Mouse (Mus musculus): Measurements from ENCODE around the gene Olfr714. TPM values are rescaled to one million over a fixed set of nuclear protein-coding genes. Genes with fewer than 3 reads are reported as not detected.
A peak's percentile ranks its signal among the peaks of the same experiment; 100 is the strongest.

The Olfr714 gene
- polyA plus RNA-seq (2015; fragmentation: Nextera tagmentation; extraction: Ambion mirVana): not detected in 2 replicates

DNA sequence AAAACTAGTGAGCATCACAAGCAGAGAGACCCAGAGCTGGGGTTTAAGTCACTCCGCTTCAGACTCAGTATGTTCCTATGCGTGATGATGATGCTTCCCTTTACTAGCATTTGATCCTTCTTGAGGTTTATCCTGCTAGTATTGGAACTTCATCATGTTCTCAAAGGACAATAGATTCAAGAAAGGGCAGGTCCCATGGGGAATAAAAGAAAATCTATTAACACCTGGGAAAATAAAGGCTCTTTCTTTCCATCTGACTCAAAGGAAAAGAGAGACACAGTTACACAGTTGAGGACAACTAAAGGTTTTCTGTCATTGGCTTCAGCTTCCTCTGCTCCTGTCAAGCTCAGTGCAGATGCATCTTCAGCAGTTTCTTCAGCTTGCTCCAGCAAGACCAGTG is at the start of gene Olfr714:
Gene Olfr714 (plus strand): TSS at position 301 of the 400 bp plus-strand sequence.
- Histone ChIP-seq H3K4me1 (replicated peaks; ENCODE audit: control insufficient read depth, insufficient read depth) (no peaks in the 10 kb centered on the region), H3K36me3 (ENCODE audit: control insufficient read depth, insufficient read depth, low read length) (no peaks in the 10 kb centered on the region), H3K4me2 (replicated peaks; ENCODE audit: low read depth) (no peak within 1 kb of the TSS), H3K4me3 (ENCODE audit: low read depth, low read length) (no peak within 1 kb of the TSS), H3K27me3 (ENCODE audit: control insufficient read depth, insufficient read depth, low read length) (no peaks in the 10 kb centered on the region), H3K9me3 (ENCODE audit: control insufficient read depth, low read length) (no peaks in the 10 kb centered on the region), H3K9ac (ENCODE audit: low read length) (no peak within 1 kb of the TSS), H3K27ac (replicated peaks) (no peak within 1 kb of the TSS)
- DNase-seq (ENCODE audit: low spot score) (no peak), ATAC-seq (ENCODE audit: low FRiP score, low TSS enrichment) (no peak)
- WGBS: 89% methylated on average over 2 of the region's 2 CpGs
- TF ChIP-seq CTCF (IDR thresholded peaks at IDR 0.05; ENCODE audit: low read depth) (no peak), EP300 (optimal IDR thresholded peaks at IDR 0.05) (no peak)

DNA sequence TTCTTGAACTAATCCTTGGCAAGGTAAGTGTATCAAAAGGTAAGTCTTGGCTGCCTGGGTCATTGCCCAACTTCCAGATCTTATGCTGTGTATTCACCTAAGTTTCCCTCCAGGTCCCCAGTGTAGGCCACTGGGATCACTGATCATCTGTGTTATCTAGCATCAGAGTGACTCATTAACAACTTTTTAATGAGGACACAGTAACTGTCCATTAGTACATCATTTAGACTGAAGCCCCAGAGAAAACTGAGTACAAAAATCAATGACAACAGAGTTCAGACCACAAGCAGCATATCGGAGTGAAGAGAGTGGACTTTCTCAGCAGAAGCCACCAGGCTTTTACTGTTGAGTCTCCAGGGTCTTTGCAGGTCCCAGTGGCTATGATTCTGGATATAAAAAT is 39.9 kb upstream of the Olfr714 start, which contains the start of gene Olfr713:
Gene Olfr713 (plus strand): TSS at position 301 of the 400 bp plus-strand sequence.
- Histone ChIP-seq H3K27ac (replicated peaks) (no peak within 1 kb of the TSS), H3K27me3 (ENCODE audit: control insufficient read depth, insufficient read depth, low read length) (no peaks in the 10 kb centered on the region), H3K4me3 (ENCODE audit: low read depth, low read length) (no peak within 1 kb of the TSS), H3K4me2 (replicated peaks; ENCODE audit: low read depth) (no peak within 1 kb of the TSS), H3K9ac (ENCODE audit: low read length) (no peak within 1 kb of the TSS), H3K9me3 (ENCODE audit: control insufficient read depth, low read length) (no peaks in the 10 kb centered on the region), H3K4me1 (replicated peaks; ENCODE audit: control insufficient read depth, insufficient read depth) (no peaks in the 10 kb centered on the region), H3K36me3 (ENCODE audit: control insufficient read depth, insufficient read depth, low read length) (no peaks in the 10 kb centered on the region)
- ATAC-seq (ENCODE audit: low FRiP score, low TSS enrichment) (no peak), DNase-seq (ENCODE audit: low spot score) (no peak)
- TF ChIP-seq EP300 (optimal IDR thresholded peaks at IDR 0.05) (no peak), CTCF (IDR thresholded peaks at IDR 0.05; ENCODE audit: low read depth) (no peak)
- 83% methylated on average over 1 of the region's 1 CpGs for WGBS

DNA sequence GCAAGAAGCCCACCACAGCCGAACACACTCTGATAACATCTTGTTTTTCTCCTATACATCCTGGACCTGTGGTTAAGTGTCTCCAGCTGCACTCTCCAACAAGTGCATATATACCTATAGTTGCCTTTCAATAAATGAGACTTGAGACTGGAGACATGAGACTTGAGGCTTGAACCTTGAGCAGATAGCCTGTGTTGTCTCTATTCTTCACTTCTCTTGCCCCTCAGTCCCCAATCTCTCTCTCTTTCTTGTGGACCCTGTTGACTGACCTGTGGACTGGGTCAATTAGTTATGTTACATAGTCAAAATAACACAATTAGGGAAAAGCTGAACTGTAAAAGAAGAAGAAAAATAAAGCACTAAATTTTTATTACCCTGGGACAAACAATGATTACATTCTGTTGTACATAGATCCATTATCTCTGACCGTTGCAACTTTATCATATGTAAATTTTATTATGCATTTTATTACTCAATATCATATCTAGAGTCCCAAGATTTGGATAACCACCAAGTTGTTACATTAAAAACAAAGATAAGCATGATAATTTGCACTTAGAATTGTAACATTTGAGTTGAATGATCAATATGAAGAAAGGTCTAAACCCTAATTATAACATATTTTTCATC is 30.7 kb upstream of the Olfr714 start:
- Histone ChIP-seq H3K9ac (ENCODE audit: low read length) (no peak overlapping the region), H3K4me2 (replicated peaks; ENCODE audit: low read depth) (no peak overlapping the region), H3K4me3 (ENCODE audit: low read depth, low read length) (no peak overlapping the region), H3K27ac (replicated peaks) (no peak overlapping the region), H3K4me1 (replicated peaks; ENCODE audit: control insufficient read depth, insufficient read depth) (no peaks in the 10 kb centered on the region), H3K9me3 (ENCODE audit: control insufficient read depth, low read length) (no peaks in the 10 kb centered on the region), H3K36me3 (ENCODE audit: control insufficient read depth, insufficient read depth, low read length) (no peaks in the 10 kb centered on the region), H3K27me3 (ENCODE audit: control insufficient read depth, insufficient read depth, low read length) (no peaks in the 10 kb centered on the region)
- 65% methylated on average over 2 of the region's 2 CpGs for WGBS
- DNase-seq (ENCODE audit: low spot score) (no peak), ATAC-seq (ENCODE audit: low FRiP score, low TSS enrichment) (no peak)
- TF ChIP-seq CTCF (IDR thresholded peaks at IDR 0.05; ENCODE audit: low read depth) (no peak), EP300 (optimal IDR thresholded peaks at IDR 0.05) (no peak)

DNA sequence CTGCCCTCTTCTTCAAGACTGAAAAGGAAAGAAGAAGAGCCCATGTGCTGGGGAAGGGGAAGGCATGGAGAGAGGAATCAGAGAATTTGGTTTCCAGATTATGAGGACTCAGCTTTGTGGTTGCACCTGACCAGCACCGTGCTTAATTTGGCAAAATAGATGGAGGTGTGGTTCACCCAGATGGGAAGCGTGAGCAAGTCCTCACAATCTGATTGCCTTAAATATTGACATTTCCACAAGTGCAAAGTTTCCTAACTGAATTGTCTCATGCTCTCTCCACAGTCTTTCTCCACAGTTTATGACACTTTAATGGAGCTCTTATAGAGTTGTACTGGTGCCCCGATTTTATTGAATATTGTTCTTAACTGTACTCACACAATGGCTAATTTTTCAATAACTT is 27.6 kb upstream of the Olfr714 start:
- TF ChIP-seq EP300 (optimal IDR thresholded peaks at IDR 0.05) (no peak), CTCF (IDR thresholded peaks at IDR 0.05; ENCODE audit: low read depth) (no peak)
- Histone ChIP-seq H3K27me3 (ENCODE audit: control insufficient read depth, insufficient read depth, low read length) (no peaks in the 10 kb centered on the region), H3K4me1 (replicated peaks; ENCODE audit: control insufficient read depth, insufficient read depth) (no peaks in the 10 kb centered on the region), H3K9me3 (ENCODE audit: control insufficient read depth, low read length) (no peaks in the 10 kb centered on the region), H3K9ac (ENCODE audit: low read length) (no peak overlapping the region), H3K4me3 (ENCODE audit: low read depth, low read length) (no peak overlapping the region), H3K27ac (replicated peaks) (no peak overlapping the region), H3K36me3 (ENCODE audit: control insufficient read depth, insufficient read depth, low read length) (no peaks in the 10 kb centered on the region), H3K4me2 (replicated peaks; ENCODE audit: low read depth) (no peak overlapping the region)
- 70% methylated on average over 3 of the region's 3 CpGs for WGBS
- ATAC-seq (ENCODE audit: low FRiP score, low TSS enrichment): no peak
- no peak for DNase-seq (ENCODE audit: low spot score)

DNA sequence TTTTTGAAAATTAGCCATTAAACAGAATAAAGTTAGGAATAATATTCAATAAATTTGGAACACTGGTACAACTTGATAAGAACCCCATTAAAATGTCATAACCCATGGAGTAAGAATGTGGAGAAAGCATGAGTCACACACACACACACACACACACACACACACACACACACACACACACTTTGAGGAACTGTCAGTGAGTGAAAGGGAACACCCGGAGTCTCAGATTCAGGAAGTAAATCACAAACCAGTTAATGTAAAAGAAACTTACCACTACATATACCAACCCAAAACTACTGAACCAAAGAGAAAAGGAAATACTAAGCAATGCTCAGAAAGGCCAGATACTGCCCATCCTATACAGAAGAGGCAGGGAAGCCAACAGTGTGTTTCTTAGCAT is 26.4 kb upstream of the Olfr714 start:
- Histone ChIP-seq H3K27ac (replicated peaks) (no peak overlapping the region), H3K4me1 (replicated peaks; ENCODE audit: control insufficient read depth, insufficient read depth) (no peaks in the 10 kb centered on the region), H3K36me3 (ENCODE audit: control insufficient read depth, insufficient read depth, low read length) (no peaks in the 10 kb centered on the region), H3K9ac (ENCODE audit: low read length) (no peak overlapping the region), H3K27me3 (ENCODE audit: control insufficient read depth, insufficient read depth, low read length) (no peaks in the 10 kb centered on the region), H3K4me2 (replicated peaks; ENCODE audit: low read depth) (no peak overlapping the region), H3K4me3 (ENCODE audit: low read depth, low read length) (no peak overlapping the region), H3K9me3 (ENCODE audit: control insufficient read depth, low read length) (no peaks in the 10 kb centered on the region)
- no peak for ATAC-seq (ENCODE audit: low FRiP score, low TSS enrichment)
- TF ChIP-seq EP300 (optimal IDR thresholded peaks at IDR 0.05) (no peak), CTCF (IDR thresholded peaks at IDR 0.05; ENCODE audit: low read depth) (no peak)
- WGBS: 52% methylated on average over 1 of the region's 1 CpGs
- no peak for DNase-seq (ENCODE audit: low spot score)

DNA sequence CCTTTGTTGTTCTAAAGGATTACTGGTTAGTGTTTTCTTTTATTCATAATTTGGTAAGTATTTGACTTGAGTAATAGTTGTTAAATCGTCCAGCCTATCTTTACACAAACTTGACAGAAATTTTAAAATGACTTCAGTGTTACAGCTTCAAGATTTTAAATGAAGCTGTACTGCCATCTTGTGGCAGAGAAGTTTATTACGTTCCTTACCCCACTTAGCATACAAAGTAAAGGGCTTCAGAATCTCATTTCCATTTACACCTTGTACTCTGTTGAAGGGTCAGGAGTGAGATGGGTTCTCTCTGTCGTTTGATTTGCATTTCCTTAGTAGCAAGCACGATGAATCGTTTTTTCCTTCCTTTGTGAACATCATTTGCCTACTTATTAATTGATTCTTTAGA is 24.9 kb upstream of the Olfr714 start:
- Histone ChIP-seq H3K9me3 (ENCODE audit: control insufficient read depth, low read length) (no peaks in the 10 kb centered on the region), H3K27me3 (ENCODE audit: control insufficient read depth, insufficient read depth, low read length) (no peaks in the 10 kb centered on the region), H3K27ac (replicated peaks) (no peak overlapping the region), H3K9ac (ENCODE audit: low read length) (no peak overlapping the region), H3K4me3 (ENCODE audit: low read depth, low read length) (no peak overlapping the region), H3K36me3 (ENCODE audit: control insufficient read depth, insufficient read depth, low read length) (no peaks in the 10 kb centered on the region), H3K4me1 (replicated peaks; ENCODE audit: control insufficient read depth, insufficient read depth) (no peaks in the 10 kb centered on the region), H3K4me2 (replicated peaks; ENCODE audit: low read depth) (no peak overlapping the region)
- DNase-seq (ENCODE audit: low spot score): no peak
- WGBS: 1% methylated on average over 5 of the region's 5 CpGs
- peak; percentile 77 for TF ChIP-seq CTCF (IDR thresholded peaks at IDR 0.05; ENCODE audit: low read depth)
- no peak for TF ChIP-seq EP300 (optimal IDR thresholded peaks at IDR 0.05)
- ATAC-seq (ENCODE audit: low FRiP score, low TSS enrichment): no peak

Data from stomach, postnatal 0 days (tissue).